Mouse (Mus musculus): Measurements from ENCODE around the gene Armh3. TPM values are rescaled to one million over a fixed set of nuclear protein-coding genes. Genes with fewer than 3 reads are reported as not detected.

Armh3 gene
- total and polyA plus RNA-seq, 3 experiments, result 1.1 to 4.9 (median 1.9) TPM

GRCm38 (mm10) chr19:45812673-45813252 lies 185.5 kb downstream of the Armh3 start:
- TF ChIP-seq ZKSCAN1 (IDR thresholded peaks at IDR 0.05; ENCODE audit: borderline replicate concordance, low read depth, low read length), result no peak
- TF ChIP-seq IRF4 (IDR thresholded peaks at IDR 0.05; ENCODE audit: low read depth, low read length), result no peak
- no peak for TF ChIP-seq BHLHE40 (IDR thresholded peaks at IDR 0.05; ENCODE audit: low read depth, low read length)
- no peak for TF ChIP-seq POLR2AphosphoS2 (IDR thresholded peaks at IDR 0.05; ENCODE audit: low read depth, low read length)
- no peak for TF ChIP-seq MAFK (IDR thresholded peaks at IDR 0.05; ENCODE audit: insufficient replicate concordance, low read length)
- no peak for TF ChIP-seq NRF1 (IDR thresholded peaks at IDR 0.05; ENCODE audit: low read depth, low read length)
- no peak for TF ChIP-seq ZC3H11A (IDR thresholded peaks at IDR 0.05; ENCODE audit: low read depth, low read length)
- no peak for TF ChIP-seq USF1 (IDR thresholded peaks at IDR 0.05; ENCODE audit: low read depth, low read length)
- H3K4me1 ChIP-seq (ENCODE audit: control insufficient read depth in 1 of 2, insufficient read depth in 2 of 2), result peaks cover 0 to 15% of the 10 kb centered on the region in 2 experiments; a peak in 2 of 4 replicates
- H3K36me3 ChIP-seq (replicated peaks in 1 of 2; ENCODE audit: control insufficient read depth in 1 of 2, insufficient read depth in 1 of 2, low read length in 1 of 2), result no peaks in the 10 kb centered on the region
- H3K4me3 ChIP-seq (replicated peaks in 1 of 3; ENCODE audit: low read depth in 2 of 3, low read length in 2 of 3, poor library complexity in 1 of 3), result no peak overlapping the region
- dilution Hi-C loops (cut with MboI; ENCODE audit: extremely low pct_ligation_motif_present, extremely low pct_unique_long_range_greater_than_20kb, low sequenced_read_pairs) (no loop called here), in situ Hi-C loops (cut with MboI; ENCODE audit: low pct_ligation_motif_present, low pct_unique_long_range_greater_than_20kb, low sequenced_read_pairs) (loop anchor here (5.0 kb wide), 1 partner anchor 135 kb away; no protein-coding TSS in a partner anchor)
- no peaks in the 10 kb centered on the region for H3K79me2 ChIP-seq (replicated peaks; ENCODE audit: control insufficient read depth, extremely low read depth, insufficient read depth, poor library complexity, severe bottlenecking)
- H3K27ac ChIP-seq (ENCODE audit: insufficient read depth, low read depth), result no peak overlapping the region
- no peaks in the 10 kb centered on the region for H3K27me3 ChIP-seq (replicated peaks)
- peak overlapping the region; percentile 90 for H3K4me2 ChIP-seq (ENCODE audit: insufficient read depth, low read depth, poor library complexity, severe bottlenecking)
- no peaks in the 10 kb centered on the region for H3K9me3 ChIP-seq (replicated peaks; ENCODE audit: low read length)
- H3K9ac ChIP-seq (ENCODE audit: insufficient read depth, low read depth), result 0 out of 2 replicates have a peak overlapping the region, but pooled peaks have one; percentile 39
- DNase-seq (ENCODE audit: extremely low read depth), result no peak

GRCm38 (mm10) chr19:45812115-45812514 lies 186.2 kb downstream of the Armh3 start:
- Histone ChIP-seq H3K9ac (ENCODE audit: insufficient read depth, low read depth) (peak overlapping the region; percentile 39; the same call in 1 of the 2 replicates), H3K27ac (ENCODE audit: insufficient read depth, low read depth) (no peak overlapping the region), H3K79me2 (replicated peaks; ENCODE audit: control insufficient read depth, extremely low read depth, insufficient read depth, poor library complexity, severe bottlenecking) (no peaks in the 10 kb centered on the region), H3K9me3 (replicated peaks; ENCODE audit: low read length) (no peaks in the 10 kb centered on the region), H3K4me1 (ENCODE audit: control insufficient read depth in 1 of 2, insufficient read depth in 2 of 2) (peaks cover 0 to 15% of the 10 kb centered on the region in 2 experiments; a peak in 2 of 4 replicates), H3K36me3 (replicated peaks in 1 of 2; ENCODE audit: control insufficient read depth in 1 of 2, insufficient read depth in 1 of 2, low read length in 1 of 2) (no peaks in the 10 kb centered on the region), H3K4me3 (replicated peaks in 1 of 3; ENCODE audit: low read depth in 2 of 3, low read length in 2 of 3, poor library complexity in 1 of 3) (peak overlapping the region in 1 of 3 experiments; percentile 45), H3K27me3 (replicated peaks) (no peaks in the 10 kb centered on the region), H3K4me2 (ENCODE audit: insufficient read depth, low read depth, poor library complexity, severe bottlenecking) (peak overlapping the region; percentile 90)
- dilution Hi-C loops (cut with MboI; ENCODE audit: extremely low pct_ligation_motif_present, extremely low pct_unique_long_range_greater_than_20kb, low sequenced_read_pairs) (no loop called here), in situ Hi-C loops (cut with MboI; ENCODE audit: low pct_ligation_motif_present, low pct_unique_long_range_greater_than_20kb, low sequenced_read_pairs) (loop anchor here (5.0 kb wide), 1 partner anchor 135 kb away; no protein-coding TSS in a partner anchor)
- TF ChIP-seq RAD21 (IDR thresholded peaks at IDR 0.05; ENCODE audit: low read depth, low read length), result no peak
- TF ChIP-seq MAZ (IDR thresholded peaks at IDR 0.05; ENCODE audit: low read depth, low read length), result no peak
- TF ChIP-seq PAX5 (IDR thresholded peaks at IDR 0.05; ENCODE audit: low read length), result no peak
- TF ChIP-seq EP300 (IDR thresholded peaks at IDR 0.05; ENCODE audit: low read length), result no peak
- TF ChIP-seq USF1 (IDR thresholded peaks at IDR 0.05; ENCODE audit: low read depth, low read length), result no peak
- no peak for TF ChIP-seq MAFK (IDR thresholded peaks at IDR 0.05; ENCODE audit: insufficient replicate concordance, low read length)
- TF ChIP-seq RCOR1 (conservative IDR thresholded peaks at IDR 0.05; ENCODE audit: low read depth, low read length), result no peak
- TF ChIP-seq BHLHE40 (IDR thresholded peaks at IDR 0.05; ENCODE audit: low read depth, low read length), result no peak
- TF ChIP-seq IRF4 (IDR thresholded peaks at IDR 0.05; ENCODE audit: low read depth, low read length), result no peak
- TF ChIP-seq USF2 (conservative IDR thresholded peaks at IDR 0.05; ENCODE audit: low read depth, low read length), result no peak
- TF ChIP-seq MAX (IDR thresholded peaks at IDR 0.05; ENCODE audit: low read length), result no peak
- peak; percentile 62 for DNase-seq (ENCODE audit: extremely low read depth)

Data from CH12.LX (cell line).